Mouse (Mus musculus): Measurements from ENCODE around the gene Kif27. TPM values are rescaled to one million over a fixed set of nuclear protein-coding genes. Genes with fewer than 3 reads are reported as not detected.
A peak's percentile ranks its signal among the peaks of the same experiment; 100 is the strongest.

The Kif27 gene
- polyA plus RNA-seq, 1 experiment from 2014 or later: 1.3 TPM

DNA sequence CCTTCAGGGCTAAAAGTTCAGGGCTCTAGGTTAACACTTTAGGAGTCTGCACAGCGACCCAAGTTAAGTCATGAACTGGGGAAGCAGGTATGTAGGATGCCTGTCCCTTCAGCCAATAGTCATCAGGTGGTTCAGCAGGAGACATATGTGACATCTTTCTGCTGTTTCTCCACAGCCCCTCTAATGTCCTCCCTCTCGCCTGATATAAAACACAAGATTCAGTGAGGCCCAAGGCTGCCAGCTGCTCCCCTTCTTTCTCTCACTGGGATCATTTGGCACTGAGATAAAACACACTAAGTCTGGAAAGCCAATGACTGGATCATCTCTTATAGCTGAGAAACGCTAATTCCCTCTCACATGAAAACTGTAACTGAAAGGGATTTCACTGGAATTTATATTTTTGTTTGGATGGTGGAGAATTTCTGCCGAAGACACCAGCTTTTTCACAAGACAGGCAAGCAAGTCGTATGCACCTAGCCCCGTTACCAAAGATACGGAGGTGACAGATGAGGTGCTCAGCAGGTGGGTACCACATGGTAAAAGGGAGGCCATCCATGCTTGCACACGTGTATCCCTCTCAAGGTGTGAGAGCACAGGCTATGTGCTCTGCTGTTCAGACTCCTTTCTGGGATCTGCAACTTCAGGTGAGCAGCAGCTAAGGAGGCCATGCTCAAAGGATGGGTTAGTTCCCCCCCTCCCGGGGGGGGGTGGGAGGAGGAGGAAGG is 56.3 kb downstream of the Kif27 start:
- WGBS: 89% methylated on average over 9 of the region's 9 CpGs
- Histone ChIP-seq H3K4me2 (ENCODE audit: low read depth, low read length, severe bottlenecking) (no peak overlapping the region), H3K9me3 (ENCODE audit: control insufficient read depth, low read length) (no peaks in the 10 kb centered on the region), H3K27ac (ENCODE audit: low read depth, low read length) (no peak overlapping the region), H3K4me3 (ENCODE audit: low read depth, low read length) (no peak overlapping the region), H3K36me3 (ENCODE audit: control insufficient read depth, insufficient read depth, low read length) (no peaks in the 10 kb centered on the region), H3K27me3 (ENCODE audit: control insufficient read depth, insufficient read depth, low read length) (no peaks in the 10 kb centered on the region), H3K4me1 (replicated peaks; ENCODE audit: control insufficient read depth, insufficient read depth, low read length) (no peaks in the 10 kb centered on the region), H3K9ac (ENCODE audit: low read length) (no peak overlapping the region)
- ATAC-seq (replicated peaks; ENCODE audit: low FRiP score): no peak
- DNase-seq (ENCODE audit: low spot score): no peak

DNA sequence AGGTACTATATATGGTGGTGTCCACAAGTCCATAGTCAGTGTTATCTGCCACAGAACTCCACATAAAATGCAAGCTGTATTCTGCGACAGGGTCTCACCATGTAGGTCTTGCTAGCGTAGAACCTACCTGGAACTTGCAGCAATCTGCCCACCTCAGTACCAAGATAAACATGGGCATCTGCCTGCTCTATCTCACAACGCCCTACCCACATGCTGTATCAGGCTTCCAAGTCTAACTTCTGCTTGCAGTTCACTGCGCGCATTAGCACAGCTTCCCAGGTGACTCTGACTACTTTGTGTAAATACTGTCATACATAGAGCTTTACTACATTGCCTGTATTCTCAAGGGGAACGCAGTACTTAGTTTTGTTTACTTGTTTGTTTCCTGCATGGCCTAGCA is 57.0 kb downstream of the Kif27 start:
- H3K9me3 ChIP-seq (ENCODE audit: control insufficient read depth, low read length): no peaks in the 10 kb centered on the region
- DNase-seq (ENCODE audit: low spot score) (no peak), ATAC-seq (replicated peaks; ENCODE audit: low FRiP score) (no peak)
- no peak overlapping the region for H3K9ac ChIP-seq (ENCODE audit: low read length)
- H3K27ac ChIP-seq (ENCODE audit: low read depth, low read length): no peak overlapping the region
- H3K27me3 ChIP-seq (ENCODE audit: control insufficient read depth, insufficient read depth, low read length): no peaks in the 10 kb centered on the region
- H3K4me1 ChIP-seq (replicated peaks; ENCODE audit: control insufficient read depth, insufficient read depth, low read length): no peaks in the 10 kb centered on the region
- 94% methylated on average over 6 of the region's 6 CpGs for WGBS
- no peak overlapping the region for H3K4me3 ChIP-seq (ENCODE audit: low read depth, low read length)
- H3K4me2 ChIP-seq (ENCODE audit: low read depth, low read length, severe bottlenecking): no peak overlapping the region
- no peaks in the 10 kb centered on the region for H3K36me3 ChIP-seq (ENCODE audit: control insufficient read depth, insufficient read depth, low read length)

DNA sequence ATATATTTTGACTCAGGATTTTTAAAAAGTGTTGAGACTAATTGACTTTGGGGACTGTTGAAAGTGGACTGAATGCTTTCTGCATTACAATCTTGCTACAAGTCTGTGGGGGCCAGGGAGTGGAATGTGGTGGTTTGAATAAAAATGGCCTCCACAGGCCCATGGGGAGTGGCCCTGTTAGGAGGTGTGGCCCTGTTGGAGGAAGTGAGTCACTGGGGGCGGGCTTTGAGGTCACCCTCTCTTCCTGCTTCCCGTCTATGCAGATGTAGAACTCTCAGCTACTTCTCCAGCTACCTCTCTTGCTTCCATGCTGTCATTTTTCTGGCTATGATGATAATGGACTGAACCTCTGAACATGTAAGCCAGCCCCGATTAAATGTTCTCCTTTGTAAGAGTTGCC is 60.2 kb downstream of the Kif27 start:
- H3K9ac ChIP-seq (ENCODE audit: low read length): no peak overlapping the region
- H3K9me3 ChIP-seq (ENCODE audit: control insufficient read depth, low read length): no peaks in the 10 kb centered on the region
- H3K4me2 ChIP-seq (ENCODE audit: low read depth, low read length, severe bottlenecking): no peak overlapping the region
- no peak overlapping the region for H3K27ac ChIP-seq (ENCODE audit: low read depth, low read length)
- no peaks in the 10 kb centered on the region for H3K36me3 ChIP-seq (ENCODE audit: control insufficient read depth, insufficient read depth, low read length)
- no peak overlapping the region for H3K4me3 ChIP-seq (ENCODE audit: low read depth, low read length)
- WGBS: 89% methylated on average over 3 of the region's 3 CpGs
- ATAC-seq (replicated peaks; ENCODE audit: low FRiP score) (no peak), DNase-seq (ENCODE audit: low spot score) (no peak)
- H3K4me1 ChIP-seq (replicated peaks; ENCODE audit: control insufficient read depth, insufficient read depth, low read length): no peaks in the 10 kb centered on the region
- no peaks in the 10 kb centered on the region for H3K27me3 ChIP-seq (ENCODE audit: control insufficient read depth, insufficient read depth, low read length)

DNA sequence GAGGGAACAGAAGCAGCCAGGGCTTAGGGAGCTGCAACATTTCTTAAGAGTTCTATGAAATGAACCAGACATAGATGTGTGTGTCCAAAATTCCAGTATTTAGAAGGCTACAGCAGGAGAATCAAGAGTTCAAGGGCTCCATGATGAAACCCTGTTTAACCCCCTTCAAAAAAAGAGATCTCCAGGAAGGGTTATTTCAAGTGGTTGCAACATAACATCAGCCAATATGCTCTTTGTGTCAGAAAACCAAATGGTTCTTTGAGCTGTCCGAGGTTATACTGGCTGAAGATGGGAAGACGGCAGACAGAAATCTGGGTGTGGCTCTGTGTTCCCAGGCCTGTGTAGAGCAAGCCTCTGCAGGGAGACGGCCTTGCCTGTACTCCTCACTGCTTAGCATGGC is 63.3 kb downstream of the Kif27 start:
- 83% methylated on average over 3 of the region's 3 CpGs for WGBS
- H3K27ac ChIP-seq (ENCODE audit: low read depth, low read length): no peak overlapping the region
- no peak for ATAC-seq (replicated peaks; ENCODE audit: low FRiP score)

DNA sequence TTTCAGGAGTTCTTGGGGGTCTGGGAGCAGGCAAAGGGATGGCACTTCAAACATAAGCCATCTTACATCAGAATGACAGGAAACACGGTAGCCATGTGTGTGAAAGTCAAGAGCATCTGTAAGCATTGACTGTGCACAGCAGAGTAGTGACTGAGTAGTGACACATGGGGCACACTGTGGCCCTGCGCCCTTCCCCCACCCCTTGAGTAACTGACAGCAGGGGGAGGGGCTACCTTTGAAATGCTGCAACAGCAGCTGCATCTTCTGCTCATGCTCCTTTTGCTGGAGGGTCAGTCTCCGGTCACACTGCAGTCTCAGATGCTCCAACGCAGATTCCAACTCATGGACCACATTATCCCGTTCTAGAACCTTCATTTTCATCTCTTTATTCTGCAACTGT is 66.1 kb downstream of the Kif27 start:
- WGBS: 18% methylated on average over 5 of the region's 5 CpGs
- H3K36me3 ChIP-seq (ENCODE audit: control insufficient read depth, insufficient read depth, low read length): no peaks in the 10 kb centered on the region
- no peak for ATAC-seq (replicated peaks; ENCODE audit: low FRiP score)

More for the DNA sequence above, 63.3 kb downstream of the Kif27 start:
- Histone ChIP-seq H3K4me3 (ENCODE audit: low read depth, low read length) (no peak overlapping the region), H3K4me2 (ENCODE audit: low read depth, low read length, severe bottlenecking) (no peak overlapping the region), H3K9me3 (ENCODE audit: control insufficient read depth, low read length) (no peaks in the 10 kb centered on the region), H3K27me3 (ENCODE audit: control insufficient read depth, insufficient read depth, low read length) (no peaks in the 10 kb centered on the region), H3K36me3 (ENCODE audit: control insufficient read depth, insufficient read depth, low read length) (no peaks in the 10 kb centered on the region), H3K9ac (ENCODE audit: low read length) (no peak overlapping the region), H3K4me1 (replicated peaks; ENCODE audit: control insufficient read depth, insufficient read depth, low read length) (peaks cover 4% of the 10 kb centered on the region; the same call in 1 of the 2 replicates)
- no peak for DNase-seq (ENCODE audit: low spot score)

DNA sequence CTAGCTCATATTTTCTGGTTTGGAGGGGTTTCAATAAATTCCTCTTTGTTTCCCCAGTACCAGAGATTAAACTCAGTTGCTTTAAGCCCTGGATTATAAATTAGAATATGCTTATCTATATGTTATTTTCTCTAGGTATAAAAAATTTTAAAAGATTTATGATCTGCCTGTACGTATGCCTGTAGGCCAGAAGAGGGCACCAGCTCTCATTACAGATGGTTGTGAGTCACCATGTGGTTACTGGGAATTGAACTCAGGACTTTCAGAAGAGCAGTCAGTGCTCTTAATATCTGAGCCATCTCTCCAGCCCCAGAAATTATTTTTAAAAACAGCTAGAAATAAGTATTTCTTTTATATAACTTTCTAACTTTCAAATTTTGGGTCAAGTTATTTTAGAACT is 69.6 kb downstream of the Kif27 start:
- no peak overlapping the region for H3K4me3 ChIP-seq (ENCODE audit: low read depth, low read length)
- ATAC-seq (replicated peaks; ENCODE audit: low FRiP score) (no peak), DNase-seq (ENCODE audit: low spot score) (no peak)
- no peaks in the 10 kb centered on the region for H3K36me3 ChIP-seq (ENCODE audit: control insufficient read depth, insufficient read depth, low read length)
- H3K4me2 ChIP-seq (ENCODE audit: low read depth, low read length, severe bottlenecking): no peak overlapping the region
- no peak overlapping the region for H3K9ac ChIP-seq (ENCODE audit: low read length)
- H3K9me3 ChIP-seq (ENCODE audit: control insufficient read depth, low read length): no peaks in the 10 kb centered on the region
- WGBS: 80% methylated on average over 1 of the region's 1 CpGs
- H3K4me1 ChIP-seq (replicated peaks; ENCODE audit: control insufficient read depth, insufficient read depth, low read length): peaks cover 4% of the 10 kb centered on the region; the same call in 1 of the 2 replicates
- H3K27me3 ChIP-seq (ENCODE audit: control insufficient read depth, insufficient read depth, low read length): no peaks in the 10 kb centered on the region
- no peak overlapping the region for H3K27ac ChIP-seq (ENCODE audit: low read depth, low read length)

More for the DNA sequence above, 66.1 kb downstream of the Kif27 start:
- DNase-seq (ENCODE audit: low spot score): peak; percentile 61
- peaks cover 4% of the 10 kb centered on the region; the same call in 1 of the 2 replicates for H3K4me1 ChIP-seq (replicated peaks; ENCODE audit: control insufficient read depth, insufficient read depth, low read length)
- no peak overlapping the region for H3K27ac ChIP-seq (ENCODE audit: low read depth, low read length)
- H3K4me2 ChIP-seq (ENCODE audit: low read depth, low read length, severe bottlenecking): no peak overlapping the region
- H3K27me3 ChIP-seq (ENCODE audit: control insufficient read depth, insufficient read depth, low read length): no peaks in the 10 kb centered on the region
- H3K9me3 ChIP-seq (ENCODE audit: control insufficient read depth, low read length): no peaks in the 10 kb centered on the region
- H3K4me3 ChIP-seq (ENCODE audit: low read depth, low read length): no peak overlapping the region
- no peak overlapping the region for H3K9ac ChIP-seq (ENCODE audit: low read length)

DNA sequence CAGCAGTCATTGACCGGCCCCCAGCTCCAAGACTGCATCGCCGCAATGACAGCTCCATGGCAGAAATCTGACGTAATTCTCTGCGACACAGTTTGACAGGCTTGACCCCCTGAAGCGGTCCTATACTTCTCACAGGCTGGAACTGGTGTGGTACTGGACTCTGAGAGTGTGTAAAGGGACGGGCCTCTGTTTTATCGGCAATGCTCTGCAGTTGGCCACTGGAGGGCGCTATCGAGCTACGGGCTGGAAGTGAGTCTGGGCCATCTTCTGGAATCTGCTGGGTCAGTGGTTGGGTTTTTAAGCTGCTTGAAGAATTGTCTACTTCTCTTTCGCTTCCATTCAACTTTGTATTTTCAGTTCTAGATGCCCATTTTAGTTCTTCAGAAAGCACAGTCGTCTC is 71.1 kb downstream of the Kif27 start:
- WGBS: 12% methylated on average over 13 of the region's 13 CpGs
- no peak overlapping the region for H3K27ac ChIP-seq (ENCODE audit: low read depth, low read length)
- ATAC-seq (replicated peaks; ENCODE audit: low FRiP score): peak; percentile 49; the same call in 1 of the 2 replicates

DNA sequence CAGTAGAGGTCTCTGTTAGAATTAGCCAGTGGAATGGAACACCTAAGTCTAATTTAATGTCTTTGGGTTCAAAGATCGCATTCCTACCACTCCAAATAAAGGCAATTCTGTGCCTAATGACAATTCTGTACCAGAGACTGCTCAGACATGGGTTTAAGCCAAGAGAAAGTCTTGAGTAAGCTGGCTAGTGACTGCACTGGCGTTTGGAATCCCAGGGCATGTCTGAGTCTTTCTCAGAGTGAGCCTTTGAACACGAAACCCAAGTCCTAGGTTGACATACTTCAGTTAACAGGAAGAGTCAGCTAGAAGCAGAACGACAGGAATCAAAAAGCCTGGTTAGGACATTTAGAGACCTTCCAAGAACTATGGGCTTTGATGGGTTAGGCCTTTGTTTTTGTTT is 75.5 kb downstream of the Kif27 start:
- no peak overlapping the region for H3K4me2 ChIP-seq (ENCODE audit: low read depth, low read length, severe bottlenecking)
- H3K4me3 ChIP-seq (ENCODE audit: low read depth, low read length): no peak overlapping the region
- no peak overlapping the region for H3K9ac ChIP-seq (ENCODE audit: low read length)
- no peaks in the 10 kb centered on the region for H3K4me1 ChIP-seq (replicated peaks; ENCODE audit: control insufficient read depth, insufficient read depth, low read length)
- no peak overlapping the region for H3K27ac ChIP-seq (ENCODE audit: low read depth, low read length)
- ATAC-seq (replicated peaks; ENCODE audit: low FRiP score) (no peak), DNase-seq (ENCODE audit: low spot score) (no peak)
- H3K9me3 ChIP-seq (ENCODE audit: control insufficient read depth, low read length): no peaks in the 10 kb centered on the region
- 73% methylated on average over 4 of the region's 4 CpGs for WGBS
- no peaks in the 10 kb centered on the region for H3K27me3 ChIP-seq (ENCODE audit: control insufficient read depth, insufficient read depth, low read length)
- H3K36me3 ChIP-seq (ENCODE audit: control insufficient read depth, insufficient read depth, low read length): no peaks in the 10 kb centered on the region

More for the DNA sequence above, 71.1 kb downstream of the Kif27 start:
- Histone ChIP-seq H3K4me3 (ENCODE audit: low read depth, low read length) (no peak overlapping the region), H3K4me2 (ENCODE audit: low read depth, low read length, severe bottlenecking) (no peak overlapping the region), H3K36me3 (ENCODE audit: control insufficient read depth, insufficient read depth, low read length) (no peaks in the 10 kb centered on the region), H3K4me1 (replicated peaks; ENCODE audit: control insufficient read depth, insufficient read depth, low read length) (peaks cover 3% of the 10 kb centered on the region; the same call in 1 of the 2 replicates), H3K9ac (ENCODE audit: low read length) (no peak overlapping the region), H3K9me3 (ENCODE audit: control insufficient read depth, low read length) (no peaks in the 10 kb centered on the region), H3K27me3 (ENCODE audit: control insufficient read depth, insufficient read depth, low read length) (no peaks in the 10 kb centered on the region)
- peak; percentile 92 for DNase-seq (ENCODE audit: low spot score)

DNA sequence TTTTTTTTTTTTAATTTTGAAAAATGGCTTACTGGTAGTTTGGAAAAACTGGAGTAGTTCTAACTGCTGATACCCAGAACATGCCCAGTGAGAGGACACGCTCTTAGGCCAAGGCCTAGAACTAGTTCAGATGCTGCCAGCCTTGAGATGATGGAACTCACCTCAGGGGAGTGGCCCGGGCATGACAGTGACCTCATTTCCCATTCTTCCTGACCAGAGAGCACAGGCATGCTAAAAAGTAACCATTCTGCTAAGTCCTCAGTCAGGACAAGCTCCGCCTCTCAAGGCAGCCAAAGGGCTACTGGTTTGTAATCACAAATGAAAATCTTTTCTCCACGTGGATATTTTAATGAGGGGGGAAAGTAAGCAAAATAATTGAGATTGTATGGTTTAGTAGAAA is 77.0 kb downstream of the Kif27 start:
- Histone ChIP-seq H3K27me3 (ENCODE audit: control insufficient read depth, insufficient read depth, low read length) (no peaks in the 10 kb centered on the region), H3K36me3 (ENCODE audit: control insufficient read depth, insufficient read depth, low read length) (no peaks in the 10 kb centered on the region), H3K9me3 (ENCODE audit: control insufficient read depth, low read length) (no peaks in the 10 kb centered on the region), H3K27ac (ENCODE audit: low read depth, low read length) (no peak overlapping the region), H3K9ac (ENCODE audit: low read length) (no peak overlapping the region), H3K4me3 (ENCODE audit: low read depth, low read length) (no peak overlapping the region), H3K4me1 (replicated peaks; ENCODE audit: control insufficient read depth, insufficient read depth, low read length) (no peaks in the 10 kb centered on the region), H3K4me2 (ENCODE audit: low read depth, low read length, severe bottlenecking) (no peak overlapping the region)
- DNase-seq (ENCODE audit: low spot score) (no peak), ATAC-seq (replicated peaks; ENCODE audit: low FRiP score) (no peak)
- 65% methylated on average over 4 of the region's 4 CpGs for WGBS

Measured in forebrain, embryonic 11.5 days (tissue).